Mouse (Mus musculus): ENCODE data around the gene Sdad1.

DNA sequence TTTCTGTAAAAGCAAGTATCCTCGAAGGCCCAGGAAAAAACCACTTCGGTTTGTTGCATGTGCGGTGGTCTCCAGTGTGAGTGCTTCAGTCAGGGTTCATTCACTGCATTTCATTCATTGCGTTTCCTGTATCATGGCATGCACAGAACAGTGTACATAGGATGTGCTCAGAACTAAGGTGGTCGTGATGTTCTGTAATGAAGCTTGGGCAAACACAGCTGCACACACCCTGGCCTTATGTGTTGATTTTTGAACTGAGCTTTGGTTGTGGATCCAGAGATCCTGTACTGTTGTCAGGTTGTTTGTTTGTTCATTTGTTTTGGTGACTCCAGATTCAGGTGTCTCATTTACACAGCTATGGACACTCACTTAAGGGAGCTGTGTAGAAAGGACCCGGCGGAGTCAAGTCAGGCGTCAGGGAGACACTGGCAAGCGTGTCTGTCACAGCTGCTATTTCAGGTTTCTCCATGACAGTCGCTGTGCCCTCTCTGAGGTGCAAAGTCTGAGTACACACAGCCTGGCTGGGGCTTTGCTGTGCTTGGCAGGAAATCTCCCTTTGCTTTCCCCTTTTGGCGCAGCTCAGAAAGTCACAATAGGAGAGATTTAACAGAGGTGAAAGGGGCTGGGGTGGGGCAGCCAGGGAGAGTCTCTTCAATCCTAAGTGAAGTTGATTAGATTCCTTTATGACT is 48.6 kb upstream of the Sdad1 start:
- TF ChIP-seq E2F4 (IDR thresholded peaks at IDR 0.05; ENCODE audit: insufficient read depth) = no peak
- no peak for TF ChIP-seq POLR2A (IDR thresholded peaks at IDR 0.05; ENCODE audit: insufficient read length, low read depth)
- TF ChIP-seq MAX (IDR thresholded peaks at IDR 0.05; ENCODE audit: low read depth) = no peak
- TF ChIP-seq MYOD1 (IDR thresholded peaks at IDR 0.05; ENCODE audit: control insufficient read depth in 1 of 3, insufficient read length in 2 of 3, low read depth in 2 of 3) = no peak
- TF ChIP-seq USF1 (IDR thresholded peaks at IDR 0.05; ENCODE audit: low read depth) = no peak
